Mouse (Mus musculus) stomach, embryonic 16.5 days (tissue): ENCODE measurements around the gene Vsir. TPM values are rescaled to one million over a fixed set of nuclear protein-coding genes. Genes with fewer than 3 reads are reported as not detected.

Experiments used
- ATAC-seq: fragments of 200-750 bp; cut with Nextera tagmentation; 2 replicates; pipeline ENCODE4 v1.8.0; 2017; ENCODE audit warnings: moderate number of reproducible peaks, moderate TSS enrichment; ENCODE audit not compliant: insufficient read depth, low FRiP score
- H3K27ac ChIP-seq: fragments of 300-500 bp; sonication (generic); 2 replicates; pipeline ENCODE4 v1.5.1; 2014; ENCODE audit warnings: low read length
- H3K27me3 ChIP-seq: fragments of 300-500 bp; sonication (generic); 2 replicates; pipeline ENCODE4 v1.6.1; 2014; ENCODE audit warnings: low read length, control low read depth, mixed read lengths; ENCODE audit not compliant: control insufficient read depth, insufficient read depth
- H3K36me3 ChIP-seq: fragments of 300-500 bp; sonication (generic); 2 replicates; pipeline ENCODE4 v1.6.1; 2014; ENCODE audit warnings: low read length; ENCODE audit not compliant: control insufficient read depth, insufficient read depth
- H3K4me1 ChIP-seq: fragments of 300-500 bp; sonication (generic); 2 replicates; pipeline ENCODE4 v1.6.1; 2014; ENCODE audit warnings: low read length, control low read depth, mixed read lengths; ENCODE audit not compliant: control insufficient read depth, insufficient read depth
- H3K4me2 ChIP-seq: fragments of 300-500 bp; sonication (generic); 2 replicates; pipeline ENCODE4 v1.6.1; 2014; ENCODE audit warnings: low read depth, low read length, mixed read lengths
- H3K4me3 ChIP-seq: fragments of 300-500 bp; sonication (generic); replicated peaks from 2 replicates; pipeline ENCODE4 v1.5.1; 2014; ENCODE audit warnings: mild to moderate bottlenecking, low read length
- H3K9ac ChIP-seq: fragments of 300-500 bp; sonication (generic); 2 replicates; pipeline ENCODE4 v1.6.1; 2014; ENCODE audit warnings: low read length
- H3K9me3 ChIP-seq: fragments of 300-500 bp; sonication (generic); replicated peaks from 2 replicates; pipeline ENCODE4 v1.6.1; 2016; ENCODE audit warnings: low read length, control low read depth; ENCODE audit not compliant: control insufficient read depth
- WGBS: fragments of 180-500 bp; shearing (Covaris S2); extraction: QIAGEN DNeasy Blood & Tissue Kit; methylation state at CpG from one replicate; pipeline ENCODE4 v1.1.7; 2014; 5-methylcytosine and 5-hydroxymethylcytosine counted together
- polyA plus RNA-seq: library from polyadenylated mRNA; unstranded; fragments of >200 nt; fragmentation: Nextera tagmentation; extraction: Ambion mirVana; gene quantifications from 2 replicates; pipeline ENCODE4 v1.2.1, GENCODE M21; 2015

The Vsir gene
- polyA plus RNA-seq, 1 experiment from 2014 or later = 8.5 TPM

DNA sequence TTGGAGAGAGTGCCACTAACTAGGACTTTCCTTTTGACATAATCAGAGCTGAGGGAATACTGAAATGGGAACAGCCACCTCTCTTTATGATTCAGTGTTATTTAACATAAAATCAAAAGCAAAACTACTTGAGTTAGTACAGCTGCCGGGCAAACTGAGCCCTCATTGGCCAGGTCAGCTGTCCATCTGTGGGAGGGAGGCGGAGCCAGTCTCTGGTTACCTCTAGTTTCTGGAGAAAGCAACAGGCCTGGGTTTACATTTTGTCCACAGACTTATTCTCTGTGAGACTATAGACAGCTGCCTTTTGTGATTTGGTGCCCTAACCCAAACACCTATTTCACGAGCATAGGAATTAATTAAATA, 4.1 kb downstream of the Vsir start:
- peak; percentile 51; the same call in 1 of the 2 replicates for ATAC-seq
- H3K9ac ChIP-seq = peak overlapping the region; percentile 43
- no peaks in the 10 kb centered on the region for H3K9me3 ChIP-seq
- WGBS = 7% methylated on average over 3 of the region's 3 CpGs
- peak overlapping the region; percentile 32 for H3K4me3 ChIP-seq
- H3K4me1 ChIP-seq = peaks cover 67% of the 10 kb centered on the region
- H3K27ac ChIP-seq = peak overlapping the region; percentile 97
- H3K36me3 ChIP-seq = no peaks in the 10 kb centered on the region
- H3K4me2 ChIP-seq = peak overlapping the region; percentile 57
- H3K27me3 ChIP-seq = 0 out of 2 replicates have a peak, but pooled peaks cover 3% of the 10 kb centered on the region

DNA sequence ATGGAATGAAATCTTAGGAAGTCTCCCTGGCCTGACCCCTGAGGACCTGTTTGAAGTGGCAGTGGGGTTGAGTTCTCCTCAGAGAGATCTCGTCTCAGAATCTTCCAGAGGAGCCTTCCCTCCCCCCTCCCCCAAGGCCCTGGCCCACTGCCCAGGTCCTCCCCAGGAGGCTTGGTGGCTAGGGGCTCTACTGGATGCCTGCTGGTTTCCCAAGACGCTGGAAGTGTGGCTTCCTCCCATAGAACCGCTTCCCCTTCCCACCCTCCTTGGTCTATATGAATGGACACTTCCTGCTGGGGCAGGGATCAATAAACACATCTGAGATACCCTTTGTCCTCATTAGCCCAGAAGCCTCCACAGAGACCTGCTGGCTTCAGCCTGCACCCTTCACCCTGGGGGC, 4.6 kb downstream of the Vsir start:
- Histone ChIP-seq H3K9ac (peak overlapping the region; percentile 43), H3K4me1 (peaks cover 65% of the 10 kb centered on the region)
- no peak for ATAC-seq

DNA sequence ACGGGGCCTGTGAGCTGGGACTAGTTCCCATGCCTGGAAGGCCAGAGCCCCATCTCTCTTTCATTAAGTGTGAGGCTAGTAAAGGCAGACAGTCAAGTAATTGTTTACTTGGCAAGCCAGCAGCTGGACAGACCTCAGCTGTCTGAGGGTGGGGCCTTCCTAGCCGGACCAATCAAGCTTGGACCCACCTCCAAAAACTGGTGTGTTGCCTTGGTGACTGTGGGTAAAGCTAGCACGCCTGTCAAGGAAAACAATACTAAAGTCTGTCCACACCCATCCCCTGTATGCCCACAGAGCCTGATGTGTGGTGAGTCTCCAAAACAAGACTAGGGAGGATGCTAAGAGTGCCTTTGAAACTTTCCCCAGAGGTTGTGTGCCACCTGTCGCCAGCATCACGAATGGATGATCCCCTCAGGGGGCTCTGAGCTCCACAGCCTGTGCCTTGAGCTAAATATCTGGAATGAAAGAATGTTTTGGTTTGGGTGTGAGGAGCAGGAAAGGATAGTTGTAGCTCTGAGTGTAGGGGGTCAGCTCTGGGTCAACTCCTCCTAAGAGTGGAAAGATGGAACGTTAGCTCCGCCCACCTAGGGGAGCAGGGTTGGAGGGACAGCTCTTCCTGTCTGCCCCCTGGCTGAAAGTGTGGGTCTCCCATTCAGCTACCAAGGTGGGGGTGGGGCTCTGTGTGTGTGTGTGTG, 5.3 kb downstream of the Vsir start:
- H3K4me3 ChIP-seq = 0 out of 2 replicates have a peak overlapping the region, but pooled peaks have one; percentile 2
- H3K27ac ChIP-seq = peak overlapping the region; percentile 97
- peak; percentile 74 for ATAC-seq
- peak overlapping the region; percentile 43 for H3K9ac ChIP-seq
- peak overlapping the region; percentile 57 for H3K4me2 ChIP-seq
- H3K27me3 ChIP-seq = 0 out of 2 replicates have a peak, but pooled peaks cover 3% of the 10 kb centered on the region
- H3K9me3 ChIP-seq = no peaks in the 10 kb centered on the region
- H3K4me1 ChIP-seq = peaks cover 60% of the 10 kb centered on the region
- WGBS = 12% methylated on average over 7 of the region's 7 CpGs
- no peaks in the 10 kb centered on the region for H3K36me3 ChIP-seq

More for the DNA sequence above, 4.6 kb downstream of the Vsir start:
- no peaks in the 10 kb centered on the region for H3K9me3 ChIP-seq
- 8% methylated on average over 3 of the region's 3 CpGs for WGBS
- 0 out of 2 replicates have a peak, but pooled peaks cover 3% of the 10 kb centered on the region for H3K27me3 ChIP-seq
- 0 out of 2 replicates have a peak overlapping the region, but pooled peaks have one; percentile 32 for H3K4me3 ChIP-seq
- H3K4me2 ChIP-seq = peak overlapping the region; percentile 57
- H3K27ac ChIP-seq = peak overlapping the region; percentile 97
- no peaks in the 10 kb centered on the region for H3K36me3 ChIP-seq

DNA sequence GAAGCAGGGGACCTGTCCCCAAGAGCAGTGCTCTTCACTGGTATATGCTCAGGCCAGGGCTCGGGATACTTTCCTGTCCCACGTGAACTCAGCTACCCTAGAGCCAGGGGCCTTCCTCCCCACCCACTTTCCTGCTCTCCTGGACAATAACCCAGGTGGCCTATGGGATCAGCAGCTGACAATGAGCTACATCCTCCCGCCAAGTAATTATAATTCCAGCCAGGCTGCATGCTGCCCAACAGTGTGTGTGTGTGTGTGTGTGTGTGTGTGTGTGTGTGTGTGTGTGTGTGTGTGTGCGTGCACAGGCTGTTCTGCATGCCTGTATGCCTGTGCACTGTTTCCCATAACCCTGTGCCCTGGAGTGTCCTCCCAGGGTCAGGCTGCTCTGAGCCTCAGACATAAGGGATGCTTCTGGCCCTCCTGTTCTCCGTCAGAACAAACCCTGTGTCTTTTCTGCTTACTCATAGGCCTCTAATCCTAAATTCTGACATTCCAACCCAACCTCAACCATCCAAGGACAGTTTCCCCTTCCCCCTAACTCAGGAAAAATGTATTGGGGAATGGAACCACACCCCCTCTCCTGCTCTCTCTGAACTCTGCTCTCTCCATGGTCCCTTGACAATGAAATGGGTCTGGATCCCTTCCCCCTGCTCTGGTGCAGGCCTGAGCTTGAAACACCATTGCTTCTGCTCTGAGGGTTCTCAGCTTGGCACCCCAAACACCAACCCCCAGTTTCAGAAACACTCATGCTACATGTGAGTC, 6.8 kb downstream of the Vsir start:
- WGBS = 56% methylated on average over 5 of the region's 5 CpGs
- peaks cover 45% of the 10 kb centered on the region for H3K4me1 ChIP-seq
- no peak overlapping the region for H3K4me2 ChIP-seq
- no peak overlapping the region for H3K4me3 ChIP-seq
- H3K27me3 ChIP-seq = no peaks in the 10 kb centered on the region
- no peaks in the 10 kb centered on the region for H3K36me3 ChIP-seq
- no peaks in the 10 kb centered on the region for H3K9me3 ChIP-seq
- no peak for ATAC-seq
- H3K27ac ChIP-seq = peak overlapping the region; percentile 55
- no peak overlapping the region for H3K9ac ChIP-seq

- WGBS = 88% methylated on average over 4 of the region's 4 CpGs
- no peaks in the 10 kb centered on the region for H3K36me3 ChIP-seq
- no peak overlapping the region for H3K9ac ChIP-seq
- H3K4me3 ChIP-seq = no peak overlapping the region
- peak overlapping the region; percentile 55 for H3K27ac ChIP-seq
- no peak for ATAC-seq
- no peak overlapping the region for H3K4me2 ChIP-seq
- H3K27me3 ChIP-seq = no peaks in the 10 kb centered on the region
- no peaks in the 10 kb centered on the region for H3K9me3 ChIP-seq
- H3K4me1 ChIP-seq = peaks cover 39% of the 10 kb centered on the region
These were observed 7.3 kb downstream of the Vsir start for GRCm38 (mm10) chr10:60354003-60354325.

DNA sequence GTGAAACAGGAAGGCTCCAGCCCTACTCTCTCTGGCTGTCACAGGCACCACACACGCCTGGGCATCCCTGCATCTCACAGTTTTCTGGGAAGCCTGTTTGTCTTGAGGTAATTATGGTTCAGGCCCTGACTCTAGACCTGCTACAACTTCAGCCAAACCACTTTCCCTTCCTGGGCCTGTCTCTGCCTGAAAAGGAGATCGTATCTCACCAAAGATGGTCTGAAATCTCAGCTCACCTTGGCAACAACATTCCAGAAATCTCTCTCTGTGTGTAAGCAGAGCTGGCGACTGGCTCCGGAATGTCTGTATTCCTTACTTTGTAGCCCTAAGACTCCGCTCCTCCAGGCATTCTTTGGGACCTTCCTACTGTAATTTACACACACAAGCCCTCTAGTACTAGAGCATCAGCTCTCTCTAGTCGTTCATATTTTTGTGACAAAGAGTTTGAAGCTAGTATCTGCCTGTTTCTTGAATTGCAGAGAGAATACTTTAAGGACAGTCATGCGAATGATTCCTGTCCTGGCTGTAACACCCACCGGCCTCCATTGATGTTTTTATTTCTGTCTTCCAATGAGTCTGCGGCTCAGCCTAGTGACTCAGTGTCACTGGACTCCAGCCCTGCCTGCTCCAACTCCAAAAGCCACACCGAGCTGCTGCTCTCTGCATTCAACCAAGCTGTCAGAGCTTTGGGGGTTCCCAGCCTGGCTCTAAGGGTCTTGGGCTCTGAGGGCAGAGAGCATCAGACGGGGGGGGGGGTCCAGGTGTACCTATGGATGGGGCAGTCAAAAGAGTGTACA, 8.4 kb downstream of the Vsir start:
- Histone ChIP-seq H3K4me1 (peaks cover 28% of the 10 kb centered on the region), H3K9me3 (no peaks in the 10 kb centered on the region), H3K27ac (peak overlapping the region; percentile 60; the same call in 1 of the 2 replicates), H3K36me3 (no peaks in the 10 kb centered on the region), H3K27me3 (no peaks in the 10 kb centered on the region), H3K9ac (no peak overlapping the region), H3K4me3 (no peak overlapping the region), H3K4me2 (no peak overlapping the region)
- no peak for ATAC-seq
- 54% methylated on average over 11 of the region's 11 CpGs for WGBS

GRCm38 (mm10) chr10:60357441-60357840, 10.8 kb downstream of the Vsir start:
- no peaks in the 10 kb centered on the region for H3K27me3 ChIP-seq
- H3K4me2 ChIP-seq = no peak overlapping the region
- no peaks in the 10 kb centered on the region for H3K36me3 ChIP-seq
- H3K4me1 ChIP-seq = peaks cover 19% of the 10 kb centered on the region
- H3K27ac ChIP-seq = no peak overlapping the region
- WGBS = 87% methylated on average over 4 of the region's 4 CpGs
- H3K9ac ChIP-seq = no peak overlapping the region
- no peak overlapping the region for H3K4me3 ChIP-seq
- ATAC-seq = no peak
- no peaks in the 10 kb centered on the region for H3K9me3 ChIP-seq

DNA sequence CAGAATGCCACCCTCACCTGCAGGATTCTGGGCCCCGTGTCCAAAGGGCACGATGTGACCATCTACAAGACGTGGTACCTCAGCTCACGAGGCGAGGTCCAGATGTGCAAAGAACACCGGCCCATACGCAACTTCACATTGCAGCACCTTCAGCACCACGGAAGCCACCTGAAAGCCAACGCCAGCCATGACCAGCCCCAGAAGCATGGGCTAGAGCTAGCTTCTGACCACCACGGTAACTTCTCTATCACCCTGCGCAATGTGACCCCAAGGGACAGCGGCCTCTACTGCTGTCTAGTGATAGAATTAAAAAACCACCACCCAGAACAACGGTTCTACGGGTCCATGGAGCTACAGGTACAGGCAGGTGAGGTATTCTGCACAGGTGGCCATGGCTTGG, 11.2 kb downstream of the Vsir start:
- Histone ChIP-seq H3K9me3 (no peaks in the 10 kb centered on the region), H3K27me3 (no peaks in the 10 kb centered on the region), H3K27ac (no peak overlapping the region), H3K4me3 (no peak overlapping the region), H3K4me2 (no peak overlapping the region), H3K9ac (no peak overlapping the region), H3K36me3 (no peaks in the 10 kb centered on the region), H3K4me1 (peaks cover 19% of the 10 kb centered on the region)
- WGBS = 94% methylated on average over 14 of the region's 14 CpGs
- ATAC-seq = no peak

DNA sequence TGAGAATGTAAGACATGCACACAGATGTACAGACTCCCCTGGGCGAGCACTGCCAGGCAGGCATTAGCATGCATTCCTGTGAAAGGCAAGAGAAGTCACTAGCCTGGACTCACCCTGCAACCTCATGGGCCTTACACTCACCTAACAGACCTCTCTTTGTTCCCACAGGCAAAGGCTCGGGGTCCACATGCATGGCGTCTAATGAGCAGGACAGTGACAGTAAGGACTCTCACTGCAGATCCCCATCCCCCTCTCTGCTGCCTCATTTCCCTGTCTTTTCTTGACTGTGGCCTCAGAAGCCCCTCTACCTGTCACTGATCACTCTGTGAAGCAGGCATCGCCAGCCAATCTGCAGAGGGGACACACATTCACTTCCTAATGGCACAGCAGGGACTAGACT, 12.1 kb downstream of the Vsir start:
- ATAC-seq = no peak

More for the DNA sequence above, 12.1 kb downstream of the Vsir start:
- WGBS = 56% methylated on average over 4 of the region's 4 CpGs
- Histone ChIP-seq H3K27ac (no peak overlapping the region), H3K9ac (no peak overlapping the region), H3K27me3 (no peaks in the 10 kb centered on the region), H3K4me2 (no peak overlapping the region), H3K4me3 (no peak overlapping the region), H3K4me1 (peaks cover 15% of the 10 kb centered on the region), H3K36me3 (no peaks in the 10 kb centered on the region), H3K9me3 (no peaks in the 10 kb centered on the region)
